Mouse (Mus musculus) CH12.LX (cell line): ENCODE measurements around the gene Hist1h2bf. TPM values are rescaled to one million over a fixed set of nuclear protein-coding genes. Genes with fewer than 3 reads are reported as not detected.
"Not testable (repeated sequence)": the region's sequence is repeated elsewhere in the genome, so short reads cannot be mapped to it uniquely, and the experiment has no call there.

Source experiments
- DNase-seq: peaks from one replicate; pipeline ENCODE4 v3.0.0-alpha.2; 2013; ENCODE audit errors: extremely low read depth
- H3K27ac ChIP-seq: 2 replicates; pipeline ENCODE4 v1.5.1; 2012; ENCODE audit warnings: low read depth, mild to moderate bottlenecking, control low read depth, moderate library complexity; ENCODE audit not compliant: insufficient read depth
- H3K27me3 ChIP-seq: replicated peaks from 2 replicates; pipeline ENCODE3; 2012; ENCODE audit warnings: inconsistent platforms
- H3K36me3 ChIP-seq, 2 experiments: replicated peaks in 1 of 2; 2 replicates each; pipeline versions ENCODE3 to v1.6.1; 2012; ENCODE audit warnings: inconsistent platforms in 1 of 2, low read length in 1 of 2, mild to moderate bottlenecking in 1 of 2, mixed read lengths in 1 of 2, moderate library complexity in 1 of 2; ENCODE audit not compliant: control insufficient read depth in 1 of 2, insufficient read depth in 1 of 2
- H3K4me1 ChIP-seq, 2 experiments: 2 replicates each; pipeline ENCODE4 v1.6.1; 2012; ENCODE audit warnings: inconsistent platforms in 1 of 2, moderate library complexity in 1 of 2; ENCODE audit not compliant: insufficient read depth in 2 of 2, control insufficient read depth in 1 of 2
- H3K4me2 ChIP-seq: 2 replicates; pipeline ENCODE4 v1.6.1; 2012; ENCODE audit warnings: low read depth, mild to moderate bottlenecking, control low read depth; ENCODE audit not compliant: poor library complexity, insufficient read depth, severe bottlenecking
- H3K4me3 ChIP-seq, 3 experiments: fragments of 150-350 bp in 1 of 3; sonication (generic) in 1 of 3; replicated peaks in 1 of 3; 2 replicates each; pipeline versions ENCODE3 to v1.5.1; 2011 to 2012; ENCODE audit warnings: low read depth in 2 of 3, low read length in 2 of 3, mild to moderate bottlenecking in 2 of 3, moderate library complexity in 2 of 3, control low read depth in 1 of 3, improper control_type of control experiment in 1 of 3, inconsistent platforms in 1 of 3, mixed read lengths in 1 of 3; ENCODE audit not compliant: poor library complexity in 1 of 3
- H3K79me2 ChIP-seq: replicated peaks from 2 replicates; pipeline ENCODE4 v1.6.1; 2012; ENCODE audit warnings: mild to moderate bottlenecking, moderate library complexity; ENCODE audit not compliant: control insufficient read depth, poor library complexity, insufficient read depth, severe bottlenecking; ENCODE audit errors: extremely low read depth
- H3K9ac ChIP-seq: 2 replicates; pipeline ENCODE4 v1.6.1; 2012; ENCODE audit warnings: low read depth, mild to moderate bottlenecking, control low read depth, moderate library complexity; ENCODE audit not compliant: insufficient read depth
- H3K9me3 ChIP-seq: replicated peaks from 2 replicates; pipeline ENCODE3; 2012; ENCODE audit warnings: low read length, inconsistent platforms, mixed read lengths
- CHD1 ChIP-seq: IDR thresholded peaks from 2 replicates; pipeline ENCODE4 v1.6.1; 2012; ENCODE audit warnings: low read depth, low read length, improper control_type of control experiment, inconsistent platforms
- ELF1 ChIP-seq: IDR thresholded peaks from 2 replicates; pipeline ENCODE4 v1.6.1; 2014; ENCODE audit warnings: low read depth, mild to moderate bottlenecking, inconsistent platforms, low read length, improper control_type of control experiment
- EP300 ChIP-seq: IDR thresholded peaks from 2 replicates; pipeline ENCODE4 v1.6.1; 2011; ENCODE audit warnings: low read length, improper control_type of control experiment
- ETS1 ChIP-seq: conservative IDR thresholded peaks from 2 replicates; pipeline ENCODE4 v1.6.1; 2012; ENCODE audit warnings: low read depth, mild to moderate bottlenecking, inconsistent platforms, low read length, improper control_type of control experiment, moderate library complexity
- GABPA ChIP-seq: IDR thresholded peaks from 2 replicates; pipeline ENCODE4 v1.6.1; 2012; ENCODE audit warnings: low read depth, low read length, improper control_type of control experiment, inconsistent platforms; ENCODE audit not compliant: insufficient replicate concordance
- HCFC1 ChIP-seq: IDR thresholded peaks from 2 replicates; pipeline ENCODE4 v1.6.1; 2012; ENCODE audit warnings: low read depth, mild to moderate bottlenecking, inconsistent platforms, low read length, improper control_type of control experiment
- IRF4 ChIP-seq: IDR thresholded peaks from 2 replicates; pipeline ENCODE4 v1.6.1; 2014; ENCODE audit warnings: low read depth, mild to moderate bottlenecking, inconsistent platforms, low read length, improper control_type of control experiment
- MAX ChIP-seq: IDR thresholded peaks from 2 replicates; pipeline ENCODE4 v1.6.1; 2011; ENCODE audit warnings: low read length, improper control_type of control experiment
- MAZ ChIP-seq: IDR thresholded peaks from 2 replicates; pipeline ENCODE4 v1.6.1; 2012; ENCODE audit warnings: low read depth, mild to moderate bottlenecking, inconsistent platforms, low read length, improper control_type of control experiment, moderate library complexity
- MXI1 ChIP-seq: IDR thresholded peaks from 2 replicates; pipeline ENCODE4 v1.6.1; 2011; ENCODE audit warnings: mild to moderate bottlenecking, low read depth, low read length, improper control_type of control experiment
- NELFE ChIP-seq: IDR thresholded peaks from 2 replicates; pipeline ENCODE4 v1.6.1; 2011; ENCODE audit warnings: low read depth, low read length, improper control_type of control experiment
- PAX5 ChIP-seq: IDR thresholded peaks from 2 replicates; pipeline ENCODE4 v1.6.1; 2012; ENCODE audit warnings: low read length, inconsistent platforms, mixed read lengths
- POLR2A ChIP-seq: IDR thresholded peaks from 2 replicates; pipeline ENCODE4 v1.6.1; 2011; ENCODE audit warnings: low read depth, mild to moderate bottlenecking, improper control_type of control experiment, low read length
- RAD21 ChIP-seq: IDR thresholded peaks from 2 replicates; pipeline ENCODE4 v1.6.1; 2011; ENCODE audit warnings: low read depth, mild to moderate bottlenecking, low read length, improper control_type of control experiment, moderate library complexity
- RCOR1 ChIP-seq: conservative IDR thresholded peaks from 2 replicates; pipeline ENCODE4 v1.6.1; 2012; ENCODE audit warnings: low read depth, mild to moderate bottlenecking, inconsistent platforms, low read length, improper control_type of control experiment
- SIN3A ChIP-seq: IDR thresholded peaks from 2 replicates; pipeline ENCODE4 v1.6.1; 2012; ENCODE audit warnings: low read length, improper control_type of control experiment, inconsistent platforms
- SMC3 ChIP-seq: IDR thresholded peaks from 2 replicates; pipeline ENCODE4 v1.6.1; 2011; ENCODE audit warnings: low read depth, low read length, improper control_type of control experiment
- TBP ChIP-seq: conservative IDR thresholded peaks from 2 replicates; pipeline ENCODE4 v1.6.1; 2011; ENCODE audit warnings: low read depth, low read length, improper control_type of control experiment
- USF1 ChIP-seq: IDR thresholded peaks from 2 replicates; pipeline ENCODE4 v1.6.1; 2014; ENCODE audit warnings: low read depth, mild to moderate bottlenecking, inconsistent platforms, low read length, improper control_type of control experiment
- USF2 ChIP-seq: conservative IDR thresholded peaks from 2 replicates; pipeline ENCODE4 v1.6.1; 2011; ENCODE audit warnings: low read depth, low read length, improper control_type of control experiment
- ZKSCAN1 ChIP-seq: IDR thresholded peaks from 2 replicates; pipeline ENCODE4 v1.6.1; 2012; ENCODE audit warnings: low read depth, inconsistent platforms, low read length, improper control_type of control experiment, borderline replicate concordance
- dilution Hi-C: fragments of 300-500 bp; cut with MboI; formaldehyde crosslinking; loops from 2 replicates; pipeline ENCODE4 v1.14.3; 2020; ENCODE audit warnings: low sequenced_read_pairs; ENCODE audit not compliant: extremely low pct_unique_long_range_greater_than_20kb, extremely low pct_ligation_motif_present
- in situ Hi-C: fragments of 300-500 bp; cut with MboI; formaldehyde crosslinking; loops from 3 replicates; pipeline ENCODE4 v1.14.3; 2019; ENCODE audit warnings: low sequenced_read_pairs, low pct_ligation_motif_present, low pct_unique_long_range_greater_than_20kb, mixed read lengths
- polyA plus RNA-seq: library from polyadenylated mRNA; unstranded; fragments of >175 nt; gene quantifications from 2 replicates; pipeline ENCODE4 v1.2.1, GENCODE M21; 2012; ENCODE audit warnings: low read depth; ENCODE audit not compliant: insufficient read length
- total RNA-seq, 2 experiments: library from RNA; depleted of rRNA; stranded (reverse); fragments of 300-350 nt in 1 of 2; fragments of >200 nt in 1 of 2; gene quantifications; 2 replicates each; pipeline ENCODE4 v1.2.3; 2012 to 2014

Hist1h2bf gene
- total and polyA plus RNA-seq, 3 experiments, result 1.7 to 1,243 (median 50.8) TPM

DNA sequence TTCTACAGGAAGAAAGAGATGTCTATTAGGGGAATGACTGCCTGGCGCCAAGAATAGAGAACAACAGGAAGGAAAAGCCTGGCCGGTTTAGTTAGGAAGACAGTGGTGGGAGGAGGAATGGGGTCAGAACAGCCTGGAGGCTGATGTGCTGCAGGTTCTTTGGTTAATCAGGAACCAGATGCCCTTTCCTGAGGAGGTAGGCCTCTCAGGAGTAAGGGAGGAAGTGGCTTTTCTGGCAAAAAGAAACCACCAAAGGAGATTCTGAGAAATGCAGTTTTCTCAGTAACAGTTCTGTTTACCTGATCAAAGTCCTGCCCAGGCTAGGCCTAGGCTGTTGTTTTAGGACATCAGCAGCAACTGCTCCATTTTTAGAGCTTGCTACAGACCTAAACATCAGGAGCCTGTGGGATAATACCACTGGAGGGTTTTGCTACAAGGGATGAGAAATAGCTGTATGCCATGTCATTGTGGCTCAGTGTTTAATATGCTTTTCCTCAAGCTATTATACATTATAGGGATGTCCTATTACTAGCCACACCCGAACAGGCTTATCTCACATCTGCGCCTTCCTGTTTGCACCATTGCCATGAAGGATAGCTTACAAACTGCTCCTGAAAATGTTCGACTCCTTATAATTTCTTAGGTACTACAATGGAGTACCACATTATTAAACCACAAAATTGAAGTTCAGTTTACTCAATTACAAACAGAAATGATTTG is 19.2 kb upstream of the Hist1h2bf start:
- TF ChIP-seq ETS1 (no peak), MAX (no peak), ELF1 (no peak), RAD21 (no peak), RCOR1 (no peak)
- peaks cover 2 to 47% of the 10 kb centered on the region in 2 experiments; a peak in 3 of 4 replicates for H3K4me1 ChIP-seq
- dilution Hi-C loops (no loop called here), in situ Hi-C loops (loop anchor here (5.0 kb wide), 1 partner anchor 161 kb away; no protein-coding TSS in a partner anchor)
- H3K4me3 ChIP-seq, result no peak overlapping the region
- no peak for DNase-seq
- H3K9me3 ChIP-seq, result no peaks in the 10 kb centered on the region
- no peak overlapping the region; the same call in 1 of the 2 replicates for H3K9ac ChIP-seq
- no peaks in the 10 kb centered on the region for H3K36me3 ChIP-seq
- H3K79me2 ChIP-seq, result no peaks in the 10 kb centered on the region
- no peak overlapping the region for H3K27ac ChIP-seq
- H3K27me3 ChIP-seq, result no peaks in the 10 kb centered on the region
- H3K4me2 ChIP-seq, result no peak overlapping the region

DNA sequence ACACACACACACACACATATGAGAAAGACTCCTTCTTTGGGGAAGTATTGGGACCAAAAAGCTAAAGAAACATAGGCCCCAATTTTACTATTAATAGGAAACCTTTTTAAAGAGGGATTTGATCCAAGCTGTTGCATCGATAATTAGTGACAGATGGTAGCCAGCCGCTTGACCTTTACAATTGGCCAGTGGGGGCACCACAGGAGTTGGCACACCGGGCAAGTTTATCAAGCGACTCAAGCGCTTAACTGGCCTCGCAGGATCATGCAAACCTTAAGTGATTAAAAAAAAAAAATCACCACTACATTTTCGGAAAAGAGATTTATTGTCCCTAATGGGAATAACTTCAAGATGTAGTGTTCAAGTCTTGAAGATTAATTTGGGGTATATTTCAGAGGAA is 18.6 kb upstream of the Hist1h2bf start:
- no peaks in the 10 kb centered on the region for H3K27me3 ChIP-seq
- no peaks in the 10 kb centered on the region for H3K79me2 ChIP-seq
- in situ Hi-C loops (loop anchor here (5.0 kb wide), 1 partner anchor 160 kb away; no protein-coding TSS in a partner anchor), dilution Hi-C loops (no loop called here)
- H3K27ac ChIP-seq, result no peak overlapping the region
- H3K4me3 ChIP-seq, result no peak overlapping the region
- H3K9ac ChIP-seq, result no peak overlapping the region
- H3K36me3 ChIP-seq, result no peaks in the 10 kb centered on the region
- peaks cover 2 to 45% of the 10 kb centered on the region in 2 experiments; a peak in 3 of 4 replicates for H3K4me1 ChIP-seq
- no peaks in the 10 kb centered on the region for H3K9me3 ChIP-seq
- no peak for DNase-seq
- TF ChIP-seq MAZ (no peak), ZKSCAN1 (no peak), SMC3 (no peak), GABPA (no peak), PAX5 (no peak), USF1 (no peak), MXI1 (no peak), NELFE (no peak), MAX (no peak), EP300 (no peak), CHD1 (no peak), SIN3A (no peak), TBP (no peak), IRF4 (no peak), USF2 (no peak), HCFC1 (no peak), POLR2A (no peak)
- no peak overlapping the region for H3K4me2 ChIP-seq

DNA sequence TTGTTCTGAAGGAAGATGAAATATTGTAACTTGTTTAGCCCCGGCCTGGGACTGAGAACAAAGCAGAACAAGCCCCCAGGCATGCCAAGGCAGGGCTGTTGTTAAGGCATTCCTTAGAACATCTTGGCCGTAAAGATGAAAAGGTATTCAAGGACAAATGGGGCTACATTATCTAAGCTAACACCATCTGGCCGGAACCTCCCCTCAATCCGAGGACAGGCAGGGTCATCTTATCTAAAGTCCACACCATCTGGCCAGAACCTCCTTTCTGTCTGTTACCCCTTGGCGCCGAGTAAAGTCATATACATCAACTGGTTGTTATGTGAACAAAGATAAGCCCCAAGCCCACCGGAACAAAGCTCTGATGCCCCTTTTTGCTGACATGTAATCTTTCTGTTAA is 17.9 kb upstream of the Hist1h2bf start:
- DNase-seq, H3K79me2 ChIP-seq, H3K9me3 ChIP-seq, H3K36me3 ChIP-seq, dilution Hi-C loops, H3K27ac ChIP-seq, H3K4me3 ChIP-seq, H3K27me3 ChIP-seq: not testable (repeated sequence)
- in situ Hi-C loops, result loop anchor here (5.0 kb wide), 1 partner anchor 160 kb away; no protein-coding TSS in a partner anchor
- peaks cover under 1 to 40% of the 10 kb centered on the region in 2 experiments; a peak in 3 of 4 replicates for H3K4me1 ChIP-seq
- peak overlapping the region; percentile 51; the same call in 1 of the 2 replicates for H3K4me2 ChIP-seq
- H3K9ac ChIP-seq, result peak overlapping the region; percentile 40; the same call in 1 of the 2 replicates
